Mouse (Mus musculus) myocyte (in vitro differentiated cells): ENCODE results near the gene Fcamr.

Experiments
- CEBPB ChIP-seq: IDR thresholded peaks from 2 replicates; pipeline ENCODE4 v1.6.1; 2011; ENCODE audit warnings: mild to moderate bottlenecking, moderate library complexity; ENCODE audit not compliant: poor library complexity, insufficient read depth, severe bottlenecking
- MYOD1 ChIP-seq, 3 experiments: IDR thresholded peaks; one replicate each; pipeline ENCODE4 v1.6.1; 2011; ENCODE audit warnings: control low read depth in 2 of 3, low read depth in 2 of 3, mild to moderate bottlenecking in 2 of 3, moderate library complexity in 1 of 3; ENCODE audit not compliant: insufficient read length in 2 of 3, control insufficient read depth in 1 of 3
- MYOG ChIP-seq, 3 experiments: IDR thresholded peaks; one replicate each; pipeline ENCODE4 v1.6.1; 2011; ENCODE audit warnings: control low read depth in 2 of 3, low read depth in 2 of 3, mild to moderate bottlenecking in 2 of 3; ENCODE audit not compliant: insufficient read length in 2 of 3, control insufficient read depth in 1 of 3, insufficient read depth in 1 of 3
- POLR2A ChIP-seq: IDR thresholded peaks from one replicate; pipeline ENCODE4 v1.6.1; 2011; ENCODE audit warnings: low read depth, mild to moderate bottlenecking, control low read depth, moderate library complexity; ENCODE audit not compliant: insufficient read length
- SRF ChIP-seq: IDR thresholded peaks from one replicate; pipeline ENCODE4 v1.6.1; 2011; ENCODE audit warnings: low read depth; ENCODE audit not compliant: control insufficient read depth, insufficient read length

GRCm38 (mm10) chr1:130762045-130762760 lies 38.5 kb upstream of the Fcamr start:
- TF ChIP-seq POLR2A (no peak), CEBPB (no peak), MYOG (IDR thresholded peaks at IDR 0.05; ENCODE audit: control insufficient read depth in 1 of 3, insufficient read depth in 1 of 3, insufficient read length in 2 of 3, low read depth in 2 of 3) (no peak), MYOD1 (IDR thresholded peaks at IDR 0.05; ENCODE audit: control insufficient read depth in 1 of 3, insufficient read length in 2 of 3, low read depth in 2 of 3) (no peak), SRF (no peak)
